Mouse (Mus musculus) spleen, adult 18-20 months (tissue): ENCODE measurements around the gene Btnl10.
A peak's percentile ranks its signal among the peaks of the same experiment; 100 is the strongest.

Experiments used
- DNase-seq, 2 experiments: peaks; one replicate each; pipeline ENCODE4 v3.0.0; 2022; ENCODE audit warnings: mixed read lengths in 2 of 2

Gene Btnl10

GRCm38 (mm10) chr11:58959921-58960465 is 42.3 kb downstream of the Btnl10 start:
- DNase-seq, result peak; percentile 64 to 73

GRCm38 (mm10) chr11:58961364-58962177 is 43.9 kb downstream of the Btnl10 start:
- DNase-seq, result no peak

- no peak for DNase-seq
Measured at GRCm38 (mm10) chr11:58963543-58963942, 45.8 kb downstream of the Btnl10 start.

- DNase-seq, result no peak
Measured at GRCm38 (mm10) chr11:58964216-58964615, 46.5 kb downstream of the Btnl10 start.

GRCm38 (mm10) chr11:58965001-58965760 is 47.5 kb downstream of the Btnl10 start:
- no peak for DNase-seq

GRCm38 (mm10) chr11:58967346-58967745 is 49.6 kb downstream of the Btnl10 start:
- no peak for DNase-seq

- DNase-seq, result no peak
Measured at GRCm38 (mm10) chr11:58968551-58968950, 50.8 kb downstream of the Btnl10 start.

GRCm38 (mm10) chr11:58969027-58969426 is 51.3 kb downstream of the Btnl10 start:
- no peak for DNase-seq

DNA sequence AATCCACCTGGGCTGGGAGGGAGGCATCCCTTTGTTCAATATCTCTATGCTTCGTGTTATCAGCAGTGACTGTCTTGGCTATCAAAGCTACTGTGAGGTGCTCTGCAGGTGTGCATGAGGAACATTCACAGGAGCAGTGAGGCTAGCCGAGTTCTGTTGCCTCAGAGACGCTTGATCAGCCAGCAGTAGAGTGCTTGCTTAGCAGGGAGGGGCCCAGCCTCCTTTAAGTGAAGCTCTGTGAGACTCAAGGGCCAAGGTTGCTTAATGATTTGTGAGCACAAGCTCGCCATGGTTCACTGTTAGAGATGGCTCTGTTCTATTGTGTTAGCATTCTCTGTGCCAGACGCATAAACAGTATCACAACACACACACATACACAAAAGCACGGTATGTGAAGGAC is 52.0 kb downstream of the Btnl10 start:
- no peak for DNase-seq

- DNase-seq, result no peak
Measured at GRCm38 (mm10) chr11:58970831-58971530, 53.3 kb downstream of the Btnl10 start.

DNA sequence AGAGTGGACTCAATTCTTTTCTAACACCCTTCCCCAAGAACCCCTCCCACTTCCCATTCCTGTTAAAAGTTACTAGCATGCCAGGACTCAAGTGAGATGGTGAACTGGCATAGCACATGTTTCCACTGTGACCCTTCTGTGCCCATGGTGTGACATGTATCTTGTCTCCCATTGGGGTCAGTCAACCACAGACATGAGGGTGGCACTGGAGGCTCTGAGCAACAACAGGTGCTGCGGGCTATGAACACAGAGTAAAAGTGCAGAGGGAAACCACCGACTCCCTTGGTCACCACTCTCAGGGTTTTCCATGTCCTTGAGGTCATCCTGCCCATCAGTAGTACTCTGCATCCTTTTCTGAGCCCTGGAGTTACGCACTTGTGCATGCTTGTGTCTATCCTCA is 54.1 kb downstream of the Btnl10 start:
- no peak for DNase-seq

DNA sequence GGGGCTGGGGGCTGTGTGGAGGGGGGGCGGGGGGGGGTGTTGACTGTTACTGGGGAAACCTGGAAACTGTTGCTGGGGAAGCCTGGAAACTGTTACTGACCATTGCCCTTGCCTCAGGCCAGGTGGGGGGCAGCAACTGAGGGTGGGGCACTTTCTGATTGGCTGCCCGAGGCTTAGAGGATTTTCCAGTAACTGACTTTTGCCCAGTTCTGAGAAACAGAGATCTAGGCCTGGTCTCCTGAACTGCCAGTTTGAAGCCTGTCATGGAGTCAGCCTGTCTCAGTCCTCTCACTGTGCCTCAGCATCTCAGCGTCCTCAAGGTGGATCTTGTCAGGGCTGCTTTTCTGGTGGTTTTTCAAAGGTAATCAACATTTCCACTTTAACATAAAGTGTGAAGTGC is 56.7 kb downstream of the Btnl10 start:
- DNase-seq, result no peak
